Mouse (Mus musculus) G1E (cell line): ENCODE results near the gene Tmtc2.

Experiments
- CTCF ChIP-seq: IDR thresholded peaks from 2 replicates; pipeline ENCODE4 v1.5.1; 2012; ENCODE audit warnings: low read depth, low read length, inconsistent platforms, mixed read lengths
- GATA1 ChIP-seq: IDR thresholded peaks from 2 replicates; pipeline ENCODE4 v1.6.1; 2012; ENCODE audit warnings: borderline replicate concordance, low read length, inconsistent platforms, mixed read lengths
- TAL1 ChIP-seq: conservative IDR thresholded peaks from 2 replicates; pipeline ENCODE4 v1.6.1; 2012; ENCODE audit warnings: low read depth, low read length, inconsistent platforms, mixed read lengths

DNA sequence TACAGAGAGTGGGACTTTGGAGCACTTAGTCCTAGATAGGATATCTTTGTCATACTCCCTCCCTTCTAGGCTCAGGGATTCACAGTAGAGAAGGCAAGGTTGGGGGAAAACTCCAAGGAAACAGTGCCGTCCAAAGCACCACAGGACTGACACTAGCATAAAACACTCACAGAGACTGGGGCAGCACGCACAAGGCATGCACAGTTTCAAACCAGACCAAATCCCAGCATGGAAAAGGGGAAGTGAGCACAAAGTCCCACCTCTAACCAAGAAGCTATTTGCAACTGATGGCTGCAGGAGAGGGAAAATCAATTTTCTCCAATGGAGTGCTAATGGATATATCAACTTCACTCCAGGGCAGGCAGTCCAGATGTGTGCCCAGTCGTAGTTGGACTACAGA, 276.7 kb downstream of the Tmtc2 start:
- TF ChIP-seq CTCF (no peak), GATA1 (no peak), TAL1 (no peak)
